Mouse (Mus musculus) hindbrain, postnatal 0 days (tissue): Measurements from ENCODE around the gene Cacna1h. TPM values are rescaled to one million over a fixed set of nuclear protein-coding genes. Genes with fewer than 3 reads are reported as not detected.

Source experiments
- ATAC-seq: fragments of 200-750 bp; cut with Nextera tagmentation; 2 replicates; pipeline ENCODE4 v1.8.0; 2017; ENCODE audit warnings: mild to moderate bottlenecking, moderate TSS enrichment, moderate library complexity
- DNase-seq: peaks from one replicate; pipeline ENCODE4 v3.0.0-alpha.2; 2015; ENCODE audit warnings: low spot score
- H3K27ac ChIP-seq: fragments of 300-500 bp; sonication (generic); 2 replicates; pipeline ENCODE4 v1.5.1; 2014; ENCODE audit warnings: mild to moderate bottlenecking
- H3K27me3 ChIP-seq: fragments of 300-500 bp; sonication (generic); 2 replicates; pipeline ENCODE4 v1.6.1; 2014; ENCODE audit warnings: low read length, mixed read lengths; ENCODE audit not compliant: insufficient read depth
- H3K36me3 ChIP-seq: fragments of 300-500 bp; sonication (generic); 2 replicates; pipeline ENCODE4 v1.6.1; 2014; ENCODE audit warnings: low read length, mixed read lengths; ENCODE audit not compliant: insufficient read depth
- H3K4me1 ChIP-seq: fragments of 300-500 bp; sonication (generic); 2 replicates; pipeline ENCODE4 v1.6.1; 2014; ENCODE audit warnings: antibody characterized with exemption, low read length, mixed read lengths; ENCODE audit not compliant: insufficient read depth
- H3K4me2 ChIP-seq: fragments of 300-500 bp; sonication (generic); 2 replicates; pipeline ENCODE4 v1.6.1; 2014; ENCODE audit warnings: low read depth, mild to moderate bottlenecking, low read length, moderate library complexity, mixed read lengths
- H3K4me3 ChIP-seq: fragments of 300-500 bp; sonication (generic); 2 replicates; pipeline ENCODE4 v1.5.1; 2014; ENCODE audit warnings: low read length
- H3K9ac ChIP-seq: fragments of 300-500 bp; sonication (generic); replicated peaks from 2 replicates; pipeline ENCODE4 v1.6.1; 2014; ENCODE audit warnings: mild to moderate bottlenecking, low read length, moderate library complexity, mixed read lengths
- H3K9me3 ChIP-seq: fragments of 300-500 bp; sonication (generic); 2 replicates; pipeline ENCODE4 v1.6.1; 2016; ENCODE audit warnings: low read length, mixed read lengths
- CTCF ChIP-seq: IDR thresholded peaks from 2 replicates; pipeline ENCODE4 v1.5.1; 2016; ENCODE audit warnings: antibody characterized with exemption, control low read depth, low read depth
- WGBS: fragments of 180-500 bp; shearing (Covaris S2); extraction: QIAGEN DNeasy Blood & Tissue Kit; methylation state at CpG from one replicate; pipeline ENCODE4 v1.1.7; 2014; 5-methylcytosine and 5-hydroxymethylcytosine counted together
- polyA plus RNA-seq: library from polyadenylated mRNA; unstranded; fragments of >200 nt; fragmentation: Nextera tagmentation; extraction: Ambion mirVana; gene quantifications from 2 replicates; pipeline ENCODE4 v1.2.1, GENCODE M21; 2015
- total RNA-seq: library from RNA; depleted of rRNA; stranded (reverse); fragments of >200 nt; gene quantifications from 2 replicates; pipeline ENCODE4 v1.2.3, GENCODE M21; 2014

Cacna1h gene
- total and polyA plus RNA-seq, 2 experiments from 2014 or later: 5.7 to 111 TPM

GRCm38 (mm10) chr17:25410786-25411185, 22.8 kb downstream of the Cacna1h start:
- Histone ChIP-seq H3K36me3 (no peaks in the 10 kb centered on the region), H3K4me2 (no peak overlapping the region), H3K4me3 (no peak overlapping the region), H3K4me1 (peaks cover 45% of the 10 kb centered on the region), H3K9me3 (no peaks in the 10 kb centered on the region), H3K27ac (peak overlapping the region; percentile 49; the same call in 1 of the 2 replicates), H3K27me3 (no peaks in the 10 kb centered on the region), H3K9ac (no peak overlapping the region)
- TF ChIP-seq CTCF: no peak
- ATAC-seq (no peak), DNase-seq (peak; percentile 41)
- WGBS: 10% methylated on average over 7 of the region's 7 CpGs

- Histone ChIP-seq H3K9ac (no peak overlapping the region), H3K36me3 (no peaks in the 10 kb centered on the region), H3K9me3 (no peaks in the 10 kb centered on the region), H3K4me2 (no peak overlapping the region), H3K4me1 (peaks cover 45% of the 10 kb centered on the region), H3K27me3 (no peaks in the 10 kb centered on the region), H3K4me3 (no peak overlapping the region), H3K27ac (no peak overlapping the region)
- ATAC-seq: no peak
- no peak for DNase-seq
- TF ChIP-seq CTCF: no peak
- 81% methylated on average over 6 of the region's 6 CpGs for WGBS
Measured at GRCm38 (mm10) chr17:25410180-25410579, 23.4 kb downstream of the Cacna1h start.

GRCm38 (mm10) chr17:25409621-25410020, 24.0 kb downstream of the Cacna1h start:
- 43% methylated on average over 7 of the region's 7 CpGs for WGBS
- Histone ChIP-seq H3K9ac (no peak overlapping the region), H3K36me3 (no peaks in the 10 kb centered on the region), H3K4me1 (peaks cover 45% of the 10 kb centered on the region), H3K4me3 (no peak overlapping the region), H3K4me2 (no peak overlapping the region), H3K9me3 (no peaks in the 10 kb centered on the region), H3K27ac (no peak overlapping the region), H3K27me3 (no peaks in the 10 kb centered on the region)
- ATAC-seq (no peak), DNase-seq (no peak)
- no peak for TF ChIP-seq CTCF

GRCm38 (mm10) chr17:25408302-25408999, 25.1 kb downstream of the Cacna1h start:
- WGBS: 81% methylated on average over 7 of the region's 7 CpGs

GRCm38 (mm10) chr17:25407352-25407751, 26.2 kb downstream of the Cacna1h start:
- no peak for ATAC-seq
- WGBS: 44% methylated on average over 4 of the region's 4 CpGs
- Histone ChIP-seq H3K9me3 (no peaks in the 10 kb centered on the region), H3K4me2 (no peak overlapping the region), H3K4me1 (peaks cover 48% of the 10 kb centered on the region), H3K36me3 (no peaks in the 10 kb centered on the region), H3K27ac (peak overlapping the region; percentile 34; the same call in 1 of the 2 replicates), H3K4me3 (no peak overlapping the region), H3K27me3 (no peaks in the 10 kb centered on the region), H3K9ac (no peak overlapping the region)
- TF ChIP-seq CTCF: no peak
- peak; percentile 49 for DNase-seq

More at GRCm38 (mm10) chr17:25408302-25408999, 25.1 kb downstream of the Cacna1h start:
- TF ChIP-seq CTCF: no peak
- no peak overlapping the region for H3K27ac ChIP-seq
- no peaks in the 10 kb centered on the region for H3K9me3 ChIP-seq
- ATAC-seq (no peak), DNase-seq (no peak)
- no peak overlapping the region for H3K4me3 ChIP-seq
- peaks cover 48% of the 10 kb centered on the region for H3K4me1 ChIP-seq
- no peaks in the 10 kb centered on the region for H3K36me3 ChIP-seq
- H3K27me3 ChIP-seq: no peaks in the 10 kb centered on the region
- H3K9ac ChIP-seq: no peak overlapping the region
- no peak overlapping the region for H3K4me2 ChIP-seq

- H3K4me3 ChIP-seq: no peak overlapping the region
- no peak overlapping the region for H3K27ac ChIP-seq
- DNase-seq (peak; percentile 55), ATAC-seq (no peak)
- H3K9ac ChIP-seq: no peak overlapping the region
- 10% methylated on average over 6 of the region's 6 CpGs for WGBS
- no peaks in the 10 kb centered on the region for H3K27me3 ChIP-seq
- peak; percentile 56 for TF ChIP-seq CTCF
- H3K4me1 ChIP-seq: peaks cover 45% of the 10 kb centered on the region
- no peaks in the 10 kb centered on the region for H3K9me3 ChIP-seq
- H3K4me2 ChIP-seq: no peak overlapping the region
- H3K36me3 ChIP-seq: no peaks in the 10 kb centered on the region
Measured at GRCm38 (mm10) chr17:25406011-25406441, 27.6 kb downstream of the Cacna1h start.
